Mouse (Mus musculus) brain, embryonic 14.5 days (tissue): ENCODE measurements around the gene Palld.

Experiments
- CTCF ChIP-seq: fragments of 200-500 bp; IDR thresholded peaks from 2 replicates; pipeline ENCODE4 v1.5.1; 2012; ENCODE audit warnings: inconsistent platforms, mild to moderate bottlenecking, moderate library complexity, borderline replicate concordance; ENCODE audit not compliant: insufficient read depth, insufficient read length; ENCODE audit errors: extremely low read depth
- POLR2A ChIP-seq: fragments of 200-500 bp; IDR thresholded peaks from 2 replicates; pipeline ENCODE4 v1.6.1; 2012; ENCODE audit warnings: mild to moderate bottlenecking, inconsistent platforms, borderline replicate concordance; ENCODE audit not compliant: poor library complexity, insufficient read depth, insufficient read length, severe bottlenecking; ENCODE audit errors: extremely low read depth

GRCm38 (mm10) chr8:61552755-61553402, 349.6 kb downstream of the Palld start:
- TF ChIP-seq POLR2A: no peak
- no peak for TF ChIP-seq CTCF
